Mouse (Mus musculus) forebrain, postnatal 0 days (tissue): ENCODE results near the gene Chst14. TPM values are rescaled to one million over a fixed set of nuclear protein-coding genes. Genes with fewer than 3 reads are reported as not detected.

ENCODE experiments used
- ATAC-seq: fragments of 200-750 bp; cut with Nextera tagmentation; 2 replicates; pipeline ENCODE4 v1.8.0; 2017; ENCODE audit warnings: mild to moderate bottlenecking, moderate library complexity
- DNase-seq: peaks from one replicate; pipeline ENCODE4 v3.0.0-alpha.2; 2015
- H3K27ac ChIP-seq: fragments of 300-500 bp; sonication (generic); 2 replicates; pipeline ENCODE4 v1.5.1; 2014; ENCODE audit warnings: low read depth, mild to moderate bottlenecking, antibody characterized with exemption, low read length, moderate library complexity, mixed read lengths
- H3K27me3 ChIP-seq: fragments of 300-500 bp; sonication (generic); 2 replicates; pipeline ENCODE4 v1.6.1; 2014; ENCODE audit warnings: mild to moderate bottlenecking, low read length, mixed read lengths; ENCODE audit not compliant: insufficient read depth
- H3K36me3 ChIP-seq: fragments of 300-500 bp; sonication (generic); 2 replicates; pipeline ENCODE4 v1.6.1; 2014; ENCODE audit warnings: mild to moderate bottlenecking, moderate library complexity; ENCODE audit not compliant: insufficient read depth
- H3K4me1 ChIP-seq: fragments of 300-500 bp; sonication (generic); 2 replicates; pipeline ENCODE4 v1.6.1; 2014; ENCODE audit warnings: antibody characterized with exemption; ENCODE audit not compliant: insufficient read depth
- H3K4me2 ChIP-seq: fragments of 300-500 bp; sonication (generic); 2 replicates; pipeline ENCODE4 v1.6.1; 2014; ENCODE audit warnings: low read depth, mild to moderate bottlenecking, moderate library complexity
- H3K4me3 ChIP-seq: fragments of 300-500 bp; sonication (generic); 2 replicates; pipeline ENCODE4 v1.5.1; 2014; ENCODE audit warnings: low read depth, low read length, mixed read lengths
- H3K9ac ChIP-seq: fragments of 300-500 bp; sonication (generic); 2 replicates; pipeline ENCODE4 v1.6.1; 2014; ENCODE audit warnings: mild to moderate bottlenecking
- H3K9me3 ChIP-seq: fragments of 300-500 bp; sonication (generic); 2 replicates; pipeline ENCODE4 v1.6.1; 2016; ENCODE audit warnings: low read length
- CTCF ChIP-seq: sonication (generic); IDR thresholded peaks from 2 replicates; pipeline ENCODE4 v1.5.1; 2016; ENCODE audit warnings: antibody characterized with exemption, control low read depth, low read depth
- WGBS: fragments of 180-500 bp; shearing (Covaris S2); extraction: QIAGEN DNeasy Blood & Tissue Kit; methylation state at CpG from one replicate; pipeline ENCODE4 v1.1.7; 2014; 5-methylcytosine and 5-hydroxymethylcytosine counted together
- polyA plus RNA-seq: library from polyadenylated mRNA; unstranded; fragments of >200 nt; fragmentation: Nextera tagmentation; extraction: Ambion mirVana; gene quantifications from 2 replicates; pipeline ENCODE4 v1.2.1, GENCODE M21; 2015
- total RNA-seq: library from RNA; depleted of rRNA; stranded (reverse); fragments of >200 nt; gene quantifications from 2 replicates; pipeline ENCODE4 v1.2.3, GENCODE M21; 2014

Gene Chst14
- total and polyA plus RNA-seq, 2 experiments from 2014 or later, result 3.9 to 4.0 TPM

GRCm38 (mm10) chr2:118948818-118949217, 22.5 kb downstream of the Chst14 start:
- no peak overlapping the region for H3K27ac ChIP-seq
- ATAC-seq, result no peak

DNA sequence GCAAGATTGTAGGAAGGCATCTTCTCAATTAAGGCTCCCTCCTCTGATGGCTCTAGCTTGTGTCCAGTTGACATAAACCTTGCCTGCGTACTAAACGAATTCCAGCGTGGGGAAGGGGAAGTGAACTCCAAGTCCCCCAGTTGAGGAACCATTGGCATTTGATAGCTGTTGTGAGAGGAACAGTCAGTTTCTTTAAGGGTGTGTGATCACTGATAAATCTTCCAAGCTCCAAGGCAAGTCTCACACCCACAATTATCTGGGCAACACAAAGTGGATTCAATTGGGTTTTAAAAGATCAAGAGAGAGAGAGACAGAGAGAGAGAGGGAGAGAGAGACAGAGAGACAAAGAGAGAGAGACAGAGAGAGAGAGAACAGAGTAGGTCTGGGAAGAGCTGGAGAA, 23.4 kb downstream of the Chst14 start:
- ATAC-seq, result no peak
- no peak overlapping the region for H3K4me3 ChIP-seq
- 83% methylated on average over 3 of the region's 3 CpGs for WGBS

More at GRCm38 (mm10) chr2:118948818-118949217, 22.5 kb downstream of the Chst14 start:
- Histone ChIP-seq H3K4me2 (no peak overlapping the region), H3K4me1 (no peaks in the 10 kb centered on the region), H3K27me3 (no peaks in the 10 kb centered on the region), H3K4me3 (no peak overlapping the region), H3K36me3 (no peaks in the 10 kb centered on the region), H3K9me3 (no peaks in the 10 kb centered on the region), H3K9ac (no peak overlapping the region)
- DNase-seq, result no peak
- 84% methylated on average over 4 of the region's 4 CpGs for WGBS
- no peak for TF ChIP-seq CTCF

GRCm38 (mm10) chr2:118956497-118956896, 30.2 kb downstream of the Chst14 start:
- ATAC-seq (no peak), DNase-seq (no peak)
- Histone ChIP-seq H3K9ac (no peak overlapping the region), H3K36me3 (no peaks in the 10 kb centered on the region), H3K4me1 (no peaks in the 10 kb centered on the region), H3K4me2 (no peak overlapping the region), H3K27ac (no peak overlapping the region), H3K4me3 (no peak overlapping the region), H3K9me3 (no peaks in the 10 kb centered on the region), H3K27me3 (no peaks in the 10 kb centered on the region)
- WGBS, result 80% methylated on average over 5 of the region's 5 CpGs
- no peak for TF ChIP-seq CTCF

More for the DNA sequence above, 23.4 kb downstream of the Chst14 start:
- no peak for DNase-seq
- no peak overlapping the region for H3K4me2 ChIP-seq
- TF ChIP-seq CTCF, result no peak
- H3K4me1 ChIP-seq, result no peaks in the 10 kb centered on the region
- H3K36me3 ChIP-seq, result no peaks in the 10 kb centered on the region
- no peaks in the 10 kb centered on the region for H3K27me3 ChIP-seq
- no peak overlapping the region for H3K27ac ChIP-seq
- no peak overlapping the region for H3K9ac ChIP-seq
- H3K9me3 ChIP-seq, result no peaks in the 10 kb centered on the region

DNA sequence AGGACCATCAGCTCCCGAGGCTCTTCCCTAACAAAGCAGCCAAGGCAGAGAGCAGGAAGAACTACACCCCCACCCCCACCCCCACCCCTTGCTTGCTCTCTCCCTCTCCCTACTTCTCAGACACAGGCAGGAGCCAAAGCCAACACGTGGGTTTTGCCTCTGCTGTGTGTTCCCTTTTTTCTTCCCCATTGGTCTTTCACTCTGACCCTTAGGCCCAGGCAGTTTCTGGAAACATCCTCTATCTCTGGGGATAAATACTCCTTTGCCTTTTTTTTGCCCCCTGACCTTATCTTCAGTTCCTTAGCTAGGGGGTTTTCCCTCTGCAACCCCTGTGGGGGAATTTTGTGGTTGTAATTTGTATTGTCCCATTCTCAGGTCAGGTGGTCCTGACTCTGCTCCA, 33.3 kb downstream of the Chst14 start:
- H3K27ac ChIP-seq, result no peak overlapping the region
- WGBS, result 4% methylated on average over 2 of the region's 2 CpGs
- H3K36me3 ChIP-seq, result no peaks in the 10 kb centered on the region
- H3K9me3 ChIP-seq, result no peaks in the 10 kb centered on the region
- TF ChIP-seq CTCF, result no peak
- ATAC-seq, result no peak
- no peak overlapping the region for H3K9ac ChIP-seq
- H3K4me1 ChIP-seq, result no peaks in the 10 kb centered on the region
- no peaks in the 10 kb centered on the region for H3K27me3 ChIP-seq
- no peak overlapping the region for H3K4me2 ChIP-seq
- no peak overlapping the region for H3K4me3 ChIP-seq
- DNase-seq, result no peak

DNA sequence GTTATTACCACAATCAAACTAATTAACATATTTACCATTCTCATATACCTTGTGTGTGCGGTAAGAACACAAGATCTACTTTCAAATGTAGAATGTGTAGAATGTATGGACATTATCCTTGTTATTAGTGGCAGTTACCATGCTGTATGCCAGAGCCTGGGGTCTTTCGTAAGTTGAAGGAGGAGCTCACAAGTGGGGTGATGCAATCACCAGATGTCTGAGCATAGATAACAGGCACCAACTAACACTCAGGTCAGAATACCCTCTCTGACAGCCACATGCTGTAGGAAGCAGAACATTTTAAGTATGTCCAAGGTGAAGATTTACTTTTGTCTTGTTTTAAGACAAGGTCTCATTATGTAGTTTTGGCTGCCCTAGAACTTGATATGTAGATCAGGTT, 34.1 kb downstream of the Chst14 start:
- Histone ChIP-seq H3K9me3 (no peaks in the 10 kb centered on the region), H3K27ac (no peak overlapping the region), H3K9ac (no peak overlapping the region), H3K4me3 (no peak overlapping the region), H3K4me2 (no peak overlapping the region), H3K27me3 (no peaks in the 10 kb centered on the region), H3K4me1 (no peaks in the 10 kb centered on the region), H3K36me3 (no peaks in the 10 kb centered on the region)
- ATAC-seq (no peak), DNase-seq (no peak)
- no peak for TF ChIP-seq CTCF
- WGBS, result 96% methylated on average over 2 of the region's 2 CpGs

- DNase-seq (no peak), ATAC-seq (no peak; the same call in 1 of the 2 replicates)
- H3K27me3 ChIP-seq, result no peaks in the 10 kb centered on the region
- no peaks in the 10 kb centered on the region for H3K4me1 ChIP-seq
- no peaks in the 10 kb centered on the region for H3K36me3 ChIP-seq
- H3K9me3 ChIP-seq, result no peaks in the 10 kb centered on the region
- H3K9ac ChIP-seq, result no peak overlapping the region
- WGBS, result 56% methylated on average over 2 of the region's 2 CpGs
- no peak overlapping the region for H3K4me3 ChIP-seq
- H3K4me2 ChIP-seq, result no peak overlapping the region
- H3K27ac ChIP-seq, result no peak overlapping the region
- TF ChIP-seq CTCF, result no peak
Measured at GRCm38 (mm10) chr2:118961546-118961945, 35.2 kb downstream of the Chst14 start.

DNA sequence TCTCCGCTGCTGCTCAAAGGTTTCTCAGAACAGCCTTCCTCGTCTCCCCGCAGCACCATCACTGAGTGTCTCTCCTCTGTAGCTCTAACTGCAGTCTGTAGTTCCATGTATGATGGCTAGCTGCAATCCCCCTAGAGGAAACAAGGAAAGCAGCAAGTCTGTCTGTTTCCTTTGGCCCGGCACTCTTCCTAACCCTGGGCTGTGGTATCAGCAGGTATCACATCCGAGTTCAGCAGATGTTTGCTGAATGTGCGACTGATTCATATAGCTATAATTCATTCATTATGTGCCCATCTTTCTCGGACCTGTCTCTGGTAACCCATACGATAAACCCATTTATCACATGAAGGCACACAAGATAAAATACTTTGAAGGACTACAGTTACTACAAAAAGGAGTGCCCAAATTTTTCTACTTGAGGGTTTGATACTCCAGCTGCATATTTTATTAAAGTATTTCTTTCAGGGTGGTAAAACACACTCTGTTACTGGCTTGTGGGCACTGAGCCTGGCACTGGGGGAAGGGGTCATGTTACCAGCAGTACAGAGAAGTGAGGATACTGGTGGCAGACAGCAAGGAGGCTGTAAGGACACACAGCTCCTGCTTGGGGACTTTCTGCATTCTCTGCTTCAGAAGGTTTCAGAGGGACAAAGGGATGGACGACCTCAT, 36.8 kb downstream of the Chst14 start:
- no peaks in the 10 kb centered on the region for H3K36me3 ChIP-seq
- no peaks in the 10 kb centered on the region for H3K9me3 ChIP-seq
- TF ChIP-seq CTCF, result peak; percentile 38; the same call in 1 of the 2 replicates
- WGBS, result 61% methylated on average over 9 of the region's 9 CpGs
- H3K4me1 ChIP-seq, result no peaks in the 10 kb centered on the region
- no peaks in the 10 kb centered on the region for H3K27me3 ChIP-seq
- no peak overlapping the region for H3K4me2 ChIP-seq
- ATAC-seq (no peak), DNase-seq (no peak)
- no peak overlapping the region for H3K9ac ChIP-seq
- H3K4me3 ChIP-seq, result no peak overlapping the region
- no peak overlapping the region for H3K27ac ChIP-seq
